Mouse (Mus musculus): ENCODE data around the gene Slco3a1. TPM values are rescaled to one million over a fixed set of nuclear protein-coding genes. Genes with fewer than 3 reads are reported as not detected.

The Slco3a1 gene
- total RNA-seq (2014; fragmentation: Nextera tagmentation) = 2.5 and 3.3 TPM in 2 replicates
- total RNA-seq (2017) = 2.5 and 4.3 TPM in 2 replicates

- peak; percentile 90 for ATAC-seq (replicated peaks; ENCODE audit: low FRiP score, low TSS enrichment, poor library complexity, severe bottlenecking)
Measured at GRCm38 (mm10) chr7:74554608-74555311, at the start of gene Slco3a1. TSS of gene Slco3a1 (minus strand) at chr7:74554780.

GRCm38 (mm10) chr7:74600996-74601395 is 46.4 kb upstream of the Slco3a1 start:
- ATAC-seq (replicated peaks; ENCODE audit: low FRiP score, low TSS enrichment, poor library complexity, severe bottlenecking) = no peak

- ATAC-seq (replicated peaks; ENCODE audit: low FRiP score, low TSS enrichment, poor library complexity, severe bottlenecking) = no peak
Measured at GRCm38 (mm10) chr7:74579411-74579810, 24.8 kb upstream of the Slco3a1 start.

- ATAC-seq (replicated peaks; ENCODE audit: low FRiP score, low TSS enrichment, poor library complexity, severe bottlenecking) = no peak
Measured at GRCm38 (mm10) chr7:74575678-74576077, 21.1 kb upstream of the Slco3a1 start.

GRCm38 (mm10) chr7:74555416-74555815 is 836 bp upstream of the Slco3a1 start:
- ATAC-seq (replicated peaks; ENCODE audit: low FRiP score, low TSS enrichment, poor library complexity, severe bottlenecking) = peak; percentile 72

GRCm38 (mm10) chr7:74554041-74554561 is 479 bp downstream of the Slco3a1 start:
- no peak for ATAC-seq (replicated peaks; ENCODE audit: low FRiP score, low TSS enrichment, poor library complexity, severe bottlenecking)

- no peak for ATAC-seq (replicated peaks; ENCODE audit: low FRiP score, low TSS enrichment, poor library complexity, severe bottlenecking)
Measured at GRCm38 (mm10) chr7:74553111-74553650, 1.4 kb downstream of the Slco3a1 start.

- no peak for ATAC-seq (replicated peaks; ENCODE audit: low FRiP score, low TSS enrichment, poor library complexity, severe bottlenecking)
Measured at GRCm38 (mm10) chr7:74552546-74552945, 2.0 kb downstream of the Slco3a1 start.

GRCm38 (mm10) chr7:74552000-74552358 is 2.6 kb downstream of the Slco3a1 start:
- no peak for ATAC-seq (replicated peaks; ENCODE audit: low FRiP score, low TSS enrichment, poor library complexity, severe bottlenecking)

GRCm38 (mm10) chr7:74551338-74551999 is 3.1 kb downstream of the Slco3a1 start:
- ATAC-seq (replicated peaks; ENCODE audit: low FRiP score, low TSS enrichment, poor library complexity, severe bottlenecking) = no peak

GRCm38 (mm10) chr7:74549686-74550085 is 4.9 kb downstream of the Slco3a1 start:
- no peak for ATAC-seq (replicated peaks; ENCODE audit: low FRiP score, low TSS enrichment, poor library complexity, severe bottlenecking)

- ATAC-seq (replicated peaks; ENCODE audit: low FRiP score, low TSS enrichment, poor library complexity, severe bottlenecking) = peak; percentile 86
Measured at GRCm38 (mm10) chr7:74549013-74549582, 5.5 kb downstream of the Slco3a1 start.

- ATAC-seq (replicated peaks; ENCODE audit: low FRiP score, low TSS enrichment, poor library complexity, severe bottlenecking) = no peak
Measured at GRCm38 (mm10) chr7:74546691-74547090, 7.9 kb downstream of the Slco3a1 start.

- ATAC-seq (replicated peaks; ENCODE audit: low FRiP score, low TSS enrichment, poor library complexity, severe bottlenecking) = no peak
Measured at GRCm38 (mm10) chr7:74545498-74545990, 9.0 kb downstream of the Slco3a1 start.

- ATAC-seq (replicated peaks; ENCODE audit: low FRiP score, low TSS enrichment, poor library complexity, severe bottlenecking) = no peak
Measured at GRCm38 (mm10) chr7:74544306-74544705, 10.3 kb downstream of the Slco3a1 start.

- no peak for ATAC-seq (replicated peaks; ENCODE audit: low FRiP score, low TSS enrichment, poor library complexity, severe bottlenecking)
Measured at GRCm38 (mm10) chr7:74541958-74542357, 12.6 kb downstream of the Slco3a1 start.

- no peak for ATAC-seq (replicated peaks; ENCODE audit: low FRiP score, low TSS enrichment, poor library complexity, severe bottlenecking)
Measured at GRCm38 (mm10) chr7:74540933-74541725, 13.5 kb downstream of the Slco3a1 start.

GRCm38 (mm10) chr7:74536186-74536585 is 18.4 kb downstream of the Slco3a1 start:
- ATAC-seq (replicated peaks; ENCODE audit: low FRiP score, low TSS enrichment, poor library complexity, severe bottlenecking) = no peak

- ATAC-seq (replicated peaks; ENCODE audit: low FRiP score, low TSS enrichment, poor library complexity, severe bottlenecking) = no peak
Measured at GRCm38 (mm10) chr7:74531468-74532097, 23.0 kb downstream of the Slco3a1 start.
